Comparison of ENCODE assay signal across 31 mouse cellular contexts in genomic region chr8:9795724-9796123, GRCm38 (mm10). TPM values are rescaled to one million over a fixed set of nuclear protein-coding genes. Genes with fewer than 3 reads are reported as not detected.
DNase-seq lines count a peak whose midpoint lies in the region; ATAC-seq and TF ChIP-seq lines count a peak whose summit lies in the region.
"Had no signal": no experiment of that assay in that cellular context is flagged by ENCODE, and none has a peak within 500 bp of the region (broad histone marks: within the 10 kb centered on the region; RNA-seq: fewer than 3 reads in every experiment).

No protein-coding gene starts in this region.

- no peaks in the 10 kb centered on the region; the same call in 1 of the 2 replicates for H3K4me1 ChIP-seq in midbrain, postnatal 0 days (ENCODE audit: insufficient read depth, low read length)
- H3K4me1 ChIP-seq: embryonic facial prominence, embryonic 10.5 days; embryonic facial prominence, embryonic 13.5 days; forebrain, embryonic 13.5 days; heart, embryonic 10.5 days; heart, embryonic 13.5 days; hindbrain, embryonic 12.5 days; hindbrain, embryonic 15.5 days had no signal

- no peak for TF ChIP-seq CTCF in midbrain, postnatal 0 days (IDR thresholded peaks at IDR 0.05)

- H3K9ac ChIP-seq in midbrain, postnatal 0 days (replicated peaks; ENCODE audit: low read length, poor library complexity, severe bottlenecking) = no peak overlapping the region
- H3K9ac ChIP-seq: embryonic facial prominence, embryonic 13.5 days; forebrain, embryonic 13.5 days; heart, embryonic 13.5 days; hindbrain, embryonic 12.5 days; hindbrain, embryonic 15.5 days had no signal

- H3K4me3 ChIP-seq in midbrain, postnatal 0 days (ENCODE audit: low read depth, low read length) = no peak overlapping the region
- H3K4me3 ChIP-seq: embryonic facial prominence, embryonic 10.5 days; embryonic facial prominence, embryonic 13.5 days; erythroblast, embryonic 14.5 days; forebrain, embryonic 13.5 days; heart, adult 2 months; heart, embryonic 10.5 days; heart, embryonic 13.5 days; hindbrain, embryonic 12.5 days; hindbrain, embryonic 15.5 days had no signal

- no peak overlapping the region for H3K27ac ChIP-seq in midbrain, postnatal 0 days (ENCODE audit: low read depth, low read length)
- H3K27ac ChIP-seq: embryonic facial prominence, embryonic 10.5 days; embryonic facial prominence, embryonic 13.5 days; forebrain, embryonic 13.5 days; heart, adult 2 months; heart, embryonic 10.5 days; heart, embryonic 13.5 days; hindbrain, embryonic 12.5 days; hindbrain, embryonic 15.5 days had no signal

- no peak for ATAC-seq in midbrain, postnatal 0 days (ENCODE audit: low FRiP score)
- ATAC-seq: forebrain, embryonic 13.5 days; forebrain, embryonic 16.5 days; Patski had no signal

- H3K36me3 ChIP-seq in midbrain, postnatal 0 days (ENCODE audit: insufficient read depth, low read length) = no peaks in the 10 kb centered on the region
- H3K36me3 ChIP-seq: embryonic facial prominence, embryonic 10.5 days; embryonic facial prominence, embryonic 13.5 days; G1E; heart, embryonic 10.5 days; heart, embryonic 13.5 days; hindbrain, embryonic 12.5 days; hindbrain, embryonic 15.5 days had no signal

- intact Hi-C loops in heart, postnatal 10 days (cut with DNase I) = no loop called here
- intact Hi-C loops in left cerebral cortex, postnatal 36 days (cut with DNase I) = no loop called here
- intact Hi-C loops in left cerebral cortex, postnatal 4 days (cut with DNase I) = no loop called here

- peak; percentile 8 for DNase-seq in heart, adult 11 months
- DNase-seq in heart, postnatal 10 days = no peak
- DNase-seq in left cerebral cortex, postnatal 36 days (ENCODE audit: low spot score in 2 of 2) = peak; percentile 16 to 24
- no peak for DNase-seq in left cerebral cortex, postnatal 4 days
- DNase-seq in brain, adult 2 months (ENCODE audit: low read depth, low spot score) = peak; percentile 68
- DNase-seq in right cerebral cortex, postnatal 36 days (ENCODE audit: low spot score in 2 of 2) = peak; percentile 22 to 44
- DNase-seq in midbrain, postnatal 0 days (ENCODE audit: low spot score) = no peak
- DNase-seq: adrenal gland, adult 2 months; adrenal gland, postnatal 14 days; B cell, adult 2 months; cerebellum, adult 11-12 months; cerebellum, adult 8-10 months; cerebellum, postnatal 10 days; cerebellum, postnatal 36 days; embryo, embryonic 11 days; gastrocnemius, postnatal 25 days; heart, adult 2 months had no signal

- H3K9me3 ChIP-seq in midbrain, postnatal 0 days (ENCODE audit: low read length) = no peaks in the 10 kb centered on the region
- H3K9me3 ChIP-seq: embryonic facial prominence, embryonic 10.5 days; embryonic facial prominence, embryonic 13.5 days; forebrain, embryonic 13.5 days; G1E; heart, embryonic 10.5 days; heart, embryonic 13.5 days; hindbrain, embryonic 12.5 days; hindbrain, embryonic 15.5 days had no signal

- WGBS in midbrain, postnatal 0 days = 92% methylated on average over 6 of the region's 6 CpGs

- H3K4me2 ChIP-seq in midbrain, postnatal 0 days (ENCODE audit: low read depth, low read length, poor library complexity, severe bottlenecking) = no peak overlapping the region
- H3K4me2 ChIP-seq: embryonic facial prominence, embryonic 13.5 days; forebrain, embryonic 13.5 days; heart, embryonic 13.5 days; hindbrain, embryonic 12.5 days; hindbrain, embryonic 15.5 days had no signal

- H3K27me3 ChIP-seq in midbrain, postnatal 0 days (ENCODE audit: insufficient read depth, low read length) = no peaks in the 10 kb centered on the region
- H3K27me3 ChIP-seq: CH12.LX; embryonic facial prominence, embryonic 13.5 days; forebrain, embryonic 13.5 days; heart, embryonic 13.5 days; hindbrain, embryonic 12.5 days; hindbrain, embryonic 15.5 days had no signal

RNA-seq across cellular contexts. Expression of gene Fam155a, which starts 24.8 kb away (rescaled TPM):
- total RNA-seq in heart, postnatal 10 days (2021) = not detected
- total RNA-seq in left cerebral cortex, postnatal 36 days (2021) = 100 to 1,000 TPM; 117 to 124 TPM
- total RNA-seq in left cerebral cortex, postnatal 4 days (2021) = 10 to 100 TPM; 84.6 to 84.9 TPM
- total RNA-seq in midbrain, postnatal 0 days (2014; rRNA removed) = 122 and 129 TPM in 2 replicates
- 37.6 and 39.9 TPM in 2 replicates for polyA plus RNA-seq in midbrain, postnatal 0 days (2015; fragmentation: Nextera tagmentation; extraction: Ambion mirVana)
- total RNA-seq: CH12.LX; heart, adult 2 months; heart, postnatal 25 days; hematopoietic stem cell, adult 5-6 weeks had no signal
- polyA plus RNA-seq: erythroblast, embryonic 14.5 days; G1E; Patski had no signal

Comparison
In these comparisons a context has a peak if more than half of its experiments do, and no peak if none do; other contexts are left out.
1. DNase-seq: peak in heart, adult 11 months (single experiment), left cerebral cortex, postnatal 36 days (2 of 2), brain, adult 2 months (single experiment) and right cerebral cortex, postnatal 36 days (2 of 2); none in heart, postnatal 10 days (0 of 2), left cerebral cortex, postnatal 4 days (single experiment) and midbrain, postnatal 0 days (single experiment).
2. RNA of gene Fam155a, which starts 24.8 kb away (total RNA-seq): 117 to 124 TPM in left cerebral cortex, postnatal 36 days, 122 to 129 TPM in midbrain, postnatal 0 days and 84.6 to 84.9 TPM in left cerebral cortex, postnatal 4 days; not detected in heart, postnatal 10 days; every median in the first group is over 10 times any median in the second.